Mouse (Mus musculus) ES-E14 (cell line): ENCODE data around the gene Psmg4.

Experiments
- MAFK ChIP-seq: IDR thresholded peaks from 2 replicates; pipeline ENCODE4 v1.6.1; 2014; ENCODE audit warnings: mild to moderate bottlenecking, low read depth, low read length, inconsistent platforms; ENCODE audit not compliant: insufficient read depth
- ZNF384 ChIP-seq: IDR thresholded peaks from 2 replicates; pipeline ENCODE4 v1.6.1; 2012; ENCODE audit warnings: low read depth, low read length, inconsistent platforms

GRCm38 (mm10) chr13:34154217-34154930, 8.4 kb upstream of the Psmg4 start:
- TF ChIP-seq ZNF384 = peak; percentile 19; the same call in 1 of the 2 replicates
- TF ChIP-seq MAFK = 0 out of 2 replicates have a peak, but pooled peaks have one; percentile 58
